Mouse (Mus musculus) layer of hippocampus, adult 8-10 months (tissue): Measurements from ENCODE around the gene Ptprr. TPM values are rescaled to one million over a fixed set of nuclear protein-coding genes. Genes with fewer than 3 reads are reported as not detected.
A peak's percentile ranks its signal among the peaks of the same experiment; 100 is the strongest.

Experiments
- DNase-seq, 2 experiments: peaks; one replicate each; pipeline ENCODE4 v3.0.0; 2022; ENCODE audit warnings: low spot score in 2 of 2
- total RNA-seq, 4 experiments: library from RNA; stranded (reverse); gene quantifications; 2 replicates each; pipeline ENCODE4 v1.2.4; 2022

The Ptprr gene
- 10 to 100 TPM; 16.9 to 18.3 (median 17.1) TPM for total RNA-seq

DNA sequence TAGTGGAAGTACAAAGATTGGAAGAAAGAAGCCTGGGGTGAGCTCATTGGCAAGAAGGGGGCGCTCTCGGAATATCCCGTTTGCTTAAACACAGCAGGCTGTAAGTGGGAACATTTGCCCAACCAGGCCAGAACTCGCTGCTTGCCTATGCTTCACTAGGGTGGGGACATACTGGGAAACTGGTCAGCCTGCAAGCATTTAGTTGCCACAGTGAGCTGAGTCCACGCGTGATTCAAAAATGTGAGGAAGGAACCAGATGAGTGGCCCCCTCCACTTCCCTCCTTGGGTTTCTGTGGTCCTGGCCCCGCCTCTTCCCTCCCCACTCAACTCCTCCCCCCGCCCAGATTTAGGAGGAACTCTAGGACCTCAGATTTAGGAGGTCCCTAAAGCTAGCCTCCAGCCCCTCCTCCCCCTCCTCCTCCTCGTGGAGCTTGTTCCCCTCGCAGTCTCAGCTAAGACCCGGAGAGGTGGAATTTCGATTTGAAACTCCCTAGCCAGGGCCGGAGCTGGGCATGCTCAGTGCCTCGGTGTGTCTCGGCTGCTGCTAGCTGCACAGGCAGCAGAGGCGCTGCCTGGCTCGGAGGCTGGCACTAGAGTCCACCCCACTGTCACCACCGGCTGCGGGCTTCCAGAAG is at the start of gene Ptprr:
TSS of gene Ptprr (plus strand) at position 369 of the 635 bp plus-strand sequence.
- peak; percentile 87 to 89 for DNase-seq

DNA sequence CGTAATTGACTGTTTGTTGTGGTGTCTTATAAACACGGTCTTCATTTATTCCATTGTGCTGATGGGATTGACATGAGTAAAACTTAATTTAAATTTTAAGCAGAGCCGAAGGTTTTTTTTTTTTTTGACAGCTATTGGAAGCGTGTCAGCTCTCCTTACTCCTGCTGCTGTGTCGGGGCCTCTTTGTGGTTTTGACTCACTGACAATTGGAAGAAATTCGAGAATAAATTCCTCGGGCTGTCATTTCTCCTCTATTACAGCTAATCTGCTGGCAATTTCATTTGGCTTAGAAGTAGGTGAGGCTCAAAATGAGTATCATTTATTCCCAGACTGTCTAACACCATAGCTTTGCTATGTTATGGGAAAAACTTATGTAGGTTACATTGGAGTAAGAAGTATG is 41.7 kb upstream of the Ptprr start:
- no peak for DNase-seq

DNA sequence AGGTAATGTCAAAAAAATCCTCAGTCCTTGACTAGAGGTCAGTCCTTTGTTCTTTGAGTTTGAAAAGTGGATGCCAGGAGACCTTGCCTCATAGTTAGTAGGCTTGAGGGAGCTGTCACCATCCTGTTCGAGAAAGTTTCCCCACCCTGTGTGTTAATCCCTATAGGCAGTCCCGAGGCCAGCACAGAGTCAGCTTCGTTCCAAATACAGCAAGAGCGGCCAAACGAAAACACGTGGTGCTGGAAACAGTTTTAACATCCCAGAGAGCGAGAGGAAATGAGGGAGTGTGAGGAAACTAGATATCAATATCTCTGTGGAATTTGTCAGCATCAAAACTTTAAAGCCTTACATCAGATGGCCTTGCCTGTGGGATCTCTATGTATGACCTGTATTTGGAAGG is 39.0 kb upstream of the Ptprr start:
- no peak for DNase-seq

DNA sequence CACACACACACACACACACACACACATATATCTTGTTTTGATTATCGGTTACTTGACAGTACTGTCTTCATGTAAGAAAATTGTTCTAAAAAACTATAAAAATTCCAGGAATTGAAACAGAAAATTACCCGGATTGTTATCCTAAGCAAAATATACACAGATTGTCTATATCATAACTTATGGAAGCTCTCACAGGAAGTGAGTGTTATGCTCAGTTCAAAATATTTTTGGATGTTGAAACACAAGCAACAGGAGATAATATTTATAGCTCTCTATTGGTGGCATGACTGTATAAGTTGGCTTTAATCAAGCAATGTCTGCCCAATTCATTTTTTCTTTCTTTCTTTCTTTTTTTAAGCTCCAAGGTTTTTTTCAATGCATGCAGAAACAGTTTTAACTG is 38.0 kb upstream of the Ptprr start:
- DNase-seq: no peak

DNA sequence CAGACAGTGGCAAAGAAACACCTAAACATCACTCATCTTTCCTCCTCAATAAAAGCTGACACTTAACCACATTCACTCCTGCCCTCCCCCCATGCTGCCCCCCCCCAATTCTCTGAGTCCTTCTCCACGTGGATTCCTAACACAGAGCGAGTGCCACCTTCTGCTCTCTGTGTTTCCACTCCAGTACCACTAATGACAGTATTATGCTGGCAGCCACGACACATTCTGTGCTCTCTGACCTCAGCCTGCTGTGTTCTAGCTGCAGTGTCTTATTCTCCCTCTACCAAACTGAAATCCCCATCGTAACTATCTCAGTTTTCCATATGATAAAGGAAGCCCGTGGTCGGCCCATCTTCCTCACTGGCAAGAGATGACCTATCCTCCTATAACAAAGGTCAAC is 33.7 kb upstream of the Ptprr start:
- DNase-seq: no peak

DNA sequence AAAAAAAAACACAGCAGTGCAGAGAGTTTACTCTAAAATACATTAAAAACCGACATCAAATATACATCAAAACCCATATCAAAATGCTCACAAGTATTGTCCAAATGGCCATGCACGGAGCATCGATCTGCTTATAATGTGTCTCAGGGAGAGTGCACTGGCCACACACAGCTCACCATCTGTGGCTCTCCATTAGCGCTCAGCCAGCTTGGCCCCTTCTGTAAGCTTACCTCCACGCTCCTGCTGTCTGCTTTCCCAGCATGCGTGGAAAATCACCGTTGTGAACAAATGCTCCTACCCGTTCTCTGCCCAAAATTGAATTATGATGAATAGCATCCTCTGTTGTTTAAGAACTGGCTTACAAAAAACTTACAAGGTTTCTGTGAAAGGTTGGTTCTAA is 16.2 kb upstream of the Ptprr start:
- peak; percentile 12 to 16 for DNase-seq

DNA sequence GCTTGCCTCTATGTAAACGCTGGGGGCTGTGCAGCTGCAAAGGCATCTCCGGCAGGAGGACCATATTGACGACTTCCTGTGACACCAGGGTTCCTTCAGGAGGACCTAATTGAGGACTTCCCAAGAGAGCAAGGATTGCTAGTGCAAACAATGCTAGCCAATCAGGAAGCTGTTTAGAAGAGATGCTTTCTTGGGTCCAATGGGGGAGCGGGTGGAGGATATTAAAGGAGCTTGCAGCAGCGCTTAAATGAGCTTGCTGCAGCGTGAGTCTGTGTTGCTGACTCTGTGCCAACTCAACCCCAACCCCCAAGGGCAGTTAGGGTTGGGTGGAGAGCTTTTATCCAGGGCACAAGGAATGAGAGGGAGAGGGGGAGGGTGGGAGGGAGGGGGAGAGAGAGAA is 11.3 kb upstream of the Ptprr start:
- no peak for DNase-seq

DNA sequence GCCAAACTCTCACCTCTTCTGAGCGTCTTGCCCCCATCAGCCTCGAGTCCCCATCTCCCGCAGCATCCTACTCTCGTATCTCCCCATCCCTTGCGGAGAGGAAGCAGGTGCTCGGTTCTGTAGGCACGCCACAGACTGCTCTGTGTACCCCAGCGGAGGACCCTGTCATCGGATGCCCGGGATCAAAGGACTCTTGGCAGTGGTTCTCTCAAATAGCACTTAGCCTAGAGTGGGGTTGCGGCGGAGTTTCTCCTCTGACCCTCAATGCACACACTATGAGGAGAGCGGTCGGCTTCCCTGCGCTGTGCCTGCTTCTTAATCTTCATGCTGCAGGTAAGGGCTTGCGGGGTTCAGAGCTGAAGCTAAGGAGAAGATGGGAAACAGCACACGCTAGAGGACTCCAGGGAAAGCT is 473 bp downstream of the Ptprr start:
- DNase-seq: no peak

DNA sequence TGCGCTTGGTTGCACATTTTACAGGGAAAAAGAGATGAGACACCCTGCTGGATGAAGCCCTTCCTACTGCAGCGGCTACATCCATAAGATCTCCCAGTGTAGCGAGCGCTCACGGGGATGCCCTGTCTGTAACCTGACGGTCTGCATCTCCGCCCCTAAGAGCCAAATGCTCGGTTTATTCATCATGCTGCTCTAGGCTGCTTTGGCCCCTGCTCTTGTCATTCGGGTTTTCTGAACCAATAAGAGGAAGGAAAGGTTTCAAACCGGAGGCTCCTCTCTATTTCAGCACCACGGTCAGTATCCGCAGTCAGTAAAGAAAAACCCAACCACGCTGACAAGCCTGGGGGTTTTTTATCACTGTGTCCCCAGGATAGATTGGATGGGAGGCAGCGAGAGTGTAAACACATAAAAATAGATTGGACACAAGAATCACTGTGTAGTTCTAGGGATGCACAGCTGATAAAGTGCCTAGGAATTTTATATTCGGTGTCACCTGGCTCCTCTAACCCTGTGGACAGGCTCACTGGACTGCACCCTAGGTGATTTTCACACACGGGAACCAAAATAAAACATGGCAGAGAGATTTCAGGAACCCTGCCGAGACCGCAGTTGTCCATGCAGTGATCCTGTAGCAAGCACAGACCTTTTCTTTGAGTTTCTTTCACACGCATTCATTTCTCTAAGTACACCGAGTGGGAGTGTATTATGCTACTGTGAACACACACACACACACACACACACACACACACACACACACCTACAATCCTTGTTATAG is 1.3 kb downstream of the Ptprr start:
- DNase-seq: peak; percentile 32 to 52

DNA sequence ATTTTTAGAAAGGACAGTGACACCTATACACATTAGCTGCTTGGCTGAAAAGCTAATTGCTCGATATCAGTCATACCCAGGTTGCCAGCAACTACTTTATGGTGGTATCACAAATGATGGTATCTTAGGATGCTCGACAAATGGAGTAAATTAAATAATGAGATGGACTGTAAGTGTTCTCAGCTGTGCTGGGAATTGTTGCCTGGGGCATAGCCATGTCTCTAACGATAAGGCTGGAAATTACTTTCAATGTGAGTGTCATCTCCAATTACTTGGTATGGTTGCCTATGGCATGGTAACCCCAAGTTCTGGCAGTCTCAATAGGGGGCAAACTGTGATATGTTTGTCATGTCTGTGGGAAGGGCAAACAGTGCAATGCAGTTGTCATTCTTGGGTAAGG is 3.1 kb downstream of the Ptprr start:
- DNase-seq: no peak

DNA sequence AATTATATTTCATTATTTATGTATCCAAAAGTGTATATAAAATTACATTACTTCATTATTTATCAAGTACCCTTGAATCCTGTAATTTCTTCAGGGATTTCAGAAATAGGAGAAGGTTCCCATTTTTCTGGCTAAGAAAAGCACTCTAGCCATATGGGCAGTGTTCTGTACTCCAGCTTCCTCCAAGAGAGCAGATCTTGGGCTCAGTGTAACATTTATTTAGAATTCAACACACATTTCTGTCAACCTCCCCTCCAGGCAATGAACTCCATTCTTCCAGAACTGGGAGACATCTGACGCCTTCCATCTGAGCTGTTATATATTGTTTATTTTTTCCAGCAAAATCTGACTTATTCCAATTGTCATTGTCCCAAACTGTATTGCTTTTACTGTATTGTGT is 20.1 kb downstream of the Ptprr start:
- DNase-seq: no peak

DNA sequence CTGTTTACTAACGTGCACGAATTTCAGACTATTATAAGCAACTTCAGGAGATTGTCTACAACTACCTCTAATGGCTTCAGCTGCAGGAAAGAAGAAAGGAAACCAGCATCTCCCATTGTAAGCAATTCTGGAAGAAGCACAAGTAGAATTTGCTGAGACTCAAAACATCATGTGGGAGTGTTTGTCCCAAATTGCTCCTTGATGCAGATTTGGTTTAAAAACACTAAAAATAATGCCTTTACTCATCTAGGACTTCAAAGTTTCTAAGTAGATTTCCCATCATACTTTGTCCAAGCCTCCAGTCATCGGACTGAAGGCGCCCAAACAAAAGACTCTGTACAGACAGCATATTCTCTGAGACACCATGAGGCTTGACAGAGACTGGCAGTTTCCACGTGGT is 57.9 kb downstream of the Ptprr start:
- DNase-seq: no peak

DNA sequence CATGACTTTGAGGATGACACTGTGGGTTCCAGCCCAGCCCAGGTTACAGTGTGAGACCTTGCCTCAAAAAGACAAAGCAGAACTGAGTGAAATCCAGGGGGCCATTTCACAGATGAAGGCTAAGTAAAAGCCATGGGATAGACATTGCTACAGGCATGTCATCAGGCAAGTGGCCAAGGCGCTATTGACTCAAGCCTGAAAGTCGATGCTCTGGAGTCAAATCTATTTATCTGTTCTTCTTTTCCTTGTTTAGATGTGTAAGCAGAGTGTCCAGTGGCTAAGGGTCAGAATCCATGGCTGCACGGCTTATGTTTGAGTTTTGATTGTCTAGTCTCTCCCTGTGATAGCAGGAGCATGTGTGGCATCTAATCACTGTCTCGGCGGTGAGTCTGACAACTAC is 60.6 kb downstream of the Ptprr start:
- DNase-seq: no peak

DNA sequence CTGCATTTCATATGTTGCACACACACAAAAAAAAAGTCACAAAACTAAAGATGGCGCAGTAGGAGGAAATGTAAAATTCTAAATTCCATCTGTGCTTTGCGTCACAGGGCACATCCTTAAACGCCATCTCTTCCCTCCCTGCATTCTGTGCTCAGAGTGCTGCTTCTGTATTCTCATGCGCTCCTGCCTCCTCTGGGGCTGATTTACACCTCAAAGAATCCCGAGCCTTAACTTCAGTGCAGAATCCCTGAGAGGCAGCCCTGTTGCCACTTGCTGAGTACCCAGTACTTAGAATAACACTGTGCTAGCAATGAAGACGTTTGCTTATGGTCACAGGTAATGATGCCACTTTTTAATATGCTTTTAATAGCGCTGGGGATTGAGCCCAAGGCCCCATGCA is 61.4 kb downstream of the Ptprr start:
- no peak for DNase-seq

DNA sequence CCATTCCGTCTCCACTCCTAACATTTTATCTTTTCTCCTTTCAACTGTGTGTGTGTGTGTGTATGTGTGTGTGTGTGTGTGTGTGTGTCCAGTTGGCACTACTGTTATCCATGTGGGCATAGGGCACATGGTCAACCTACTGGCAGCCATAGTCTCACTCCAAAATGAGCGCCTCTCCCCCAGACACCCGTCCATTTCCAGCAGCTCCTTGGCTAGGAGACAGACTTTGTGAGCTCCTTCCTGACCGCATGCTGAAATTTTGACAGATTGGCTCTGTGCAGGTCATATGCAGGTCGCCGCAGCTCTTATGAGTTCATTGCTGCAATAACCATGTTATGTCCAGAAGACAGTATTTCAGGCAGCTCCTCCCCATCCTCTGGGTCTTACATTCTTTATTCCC is 62.8 kb downstream of the Ptprr start:
- no peak for DNase-seq

DNA sequence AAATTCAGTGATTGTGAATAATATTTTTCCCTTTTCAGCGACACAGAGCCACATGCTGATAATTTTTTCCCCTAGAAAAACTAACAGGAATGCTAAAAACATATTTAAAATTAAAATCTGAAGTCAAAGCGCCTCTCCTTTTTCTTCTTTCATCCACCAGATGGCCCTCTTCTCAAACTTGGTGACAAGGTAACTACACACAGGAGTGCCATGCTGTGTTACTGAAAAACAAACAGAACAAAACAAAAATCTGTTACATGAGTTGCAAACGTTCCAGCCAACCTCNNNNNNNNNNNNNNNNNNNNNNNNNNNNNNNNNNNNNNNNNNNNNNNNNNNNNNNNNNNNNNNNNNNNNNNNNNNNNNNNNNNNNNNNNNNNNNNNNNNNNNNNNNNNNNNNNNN is 66.0 kb downstream of the Ptprr start:
- no peak for DNase-seq

DNA sequence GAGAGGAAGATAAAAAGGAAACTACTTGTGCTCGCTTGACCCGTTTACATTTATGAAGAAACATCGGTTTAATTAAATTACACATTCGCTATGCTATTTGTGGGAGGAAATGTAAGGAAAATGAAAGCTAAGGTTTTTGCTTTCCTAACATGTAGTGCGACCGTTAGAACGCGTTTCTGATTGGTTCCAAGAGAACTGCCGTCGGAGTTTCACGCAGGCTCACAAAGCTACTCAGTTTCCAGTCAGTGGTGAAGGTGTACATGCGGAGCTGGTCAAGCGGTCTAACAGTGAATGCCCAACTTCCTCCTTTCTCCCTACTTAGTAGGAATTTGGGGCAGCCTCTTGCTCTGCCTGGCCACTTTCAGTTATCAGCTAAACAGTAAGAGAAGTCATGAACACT is 78.5 kb downstream of the Ptprr start:
- DNase-seq: no peak

DNA sequence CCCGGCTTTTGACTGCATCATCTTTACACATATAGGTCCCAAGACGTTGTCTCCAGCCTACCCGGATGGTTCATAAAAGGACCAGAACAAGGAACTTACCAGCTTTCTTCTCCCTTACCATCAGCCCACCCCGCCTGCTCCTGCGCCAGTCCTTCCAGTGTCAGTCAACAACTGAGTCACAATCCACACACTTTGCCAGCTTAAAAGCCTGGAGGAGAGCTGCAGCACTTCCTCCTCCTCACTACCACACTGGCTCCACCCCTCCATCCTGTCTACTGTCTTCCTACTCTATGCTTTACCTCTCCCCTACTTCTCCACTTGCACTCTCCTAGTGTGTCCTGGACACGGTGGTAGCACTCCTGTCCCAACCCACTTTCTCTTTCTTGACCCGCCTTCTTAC is 80.5 kb downstream of the Ptprr start:
- no peak for DNase-seq

DNA sequence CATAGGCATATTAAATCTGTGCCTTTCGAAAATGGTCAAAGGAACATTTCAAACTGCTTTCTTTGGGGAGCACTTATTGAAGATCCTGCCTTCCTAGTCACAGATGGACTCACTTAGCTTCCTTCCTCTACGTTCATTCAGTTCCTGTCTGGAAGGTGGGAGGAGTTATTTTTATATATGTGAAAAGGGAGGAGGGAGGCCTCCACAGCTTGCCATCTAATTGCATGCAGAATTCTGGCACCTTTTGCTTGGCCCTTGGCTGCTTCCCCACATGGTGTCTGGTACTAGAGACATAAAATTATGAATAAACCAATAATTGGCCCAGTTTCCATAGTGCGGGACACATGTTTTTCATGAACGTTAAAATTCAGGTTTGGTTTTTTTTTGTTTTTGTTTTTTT is 90.2 kb downstream of the Ptprr start:
- peak; percentile 37 to 51 for DNase-seq

DNA sequence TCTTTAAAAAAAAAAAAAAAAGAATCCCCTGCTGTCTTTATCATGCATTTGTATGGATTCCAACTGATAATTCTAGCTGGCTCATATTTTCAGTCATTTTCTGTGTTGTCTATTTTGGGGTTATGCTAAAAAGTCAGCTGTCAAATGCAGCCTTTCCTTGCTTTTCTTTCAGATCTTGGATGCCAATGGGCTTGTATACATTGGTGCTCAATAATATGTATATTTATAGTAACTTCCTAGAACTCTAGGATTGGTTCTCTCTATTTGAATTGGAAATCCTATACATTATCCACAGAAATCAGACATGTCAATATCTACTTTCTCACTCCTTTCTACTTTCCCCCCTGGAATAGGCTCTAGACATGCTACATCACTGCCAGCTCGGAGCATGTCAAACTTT is 90.7 kb downstream of the Ptprr start:
- DNase-seq: no peak

DNA sequence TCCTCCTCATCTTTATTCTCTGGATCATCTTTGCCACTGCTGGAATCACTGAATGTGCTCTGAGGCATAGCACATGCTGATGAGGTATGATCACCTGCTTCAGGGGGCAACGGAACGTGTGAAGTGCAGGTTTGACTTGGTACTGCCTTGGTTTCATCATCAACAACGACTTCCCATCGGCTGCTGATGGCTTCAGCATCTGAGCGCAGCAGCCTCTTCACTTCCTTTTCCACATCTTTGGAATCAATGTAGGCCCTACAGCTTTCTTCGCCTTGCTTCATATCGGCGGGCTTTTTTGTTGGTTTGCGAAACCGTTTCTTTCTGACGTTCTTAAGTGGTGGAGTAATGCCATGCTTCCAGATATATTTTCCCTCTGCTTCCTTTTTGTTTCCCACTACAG is 94.9 kb downstream of the Ptprr start:
- DNase-seq: no peak

DNA sequence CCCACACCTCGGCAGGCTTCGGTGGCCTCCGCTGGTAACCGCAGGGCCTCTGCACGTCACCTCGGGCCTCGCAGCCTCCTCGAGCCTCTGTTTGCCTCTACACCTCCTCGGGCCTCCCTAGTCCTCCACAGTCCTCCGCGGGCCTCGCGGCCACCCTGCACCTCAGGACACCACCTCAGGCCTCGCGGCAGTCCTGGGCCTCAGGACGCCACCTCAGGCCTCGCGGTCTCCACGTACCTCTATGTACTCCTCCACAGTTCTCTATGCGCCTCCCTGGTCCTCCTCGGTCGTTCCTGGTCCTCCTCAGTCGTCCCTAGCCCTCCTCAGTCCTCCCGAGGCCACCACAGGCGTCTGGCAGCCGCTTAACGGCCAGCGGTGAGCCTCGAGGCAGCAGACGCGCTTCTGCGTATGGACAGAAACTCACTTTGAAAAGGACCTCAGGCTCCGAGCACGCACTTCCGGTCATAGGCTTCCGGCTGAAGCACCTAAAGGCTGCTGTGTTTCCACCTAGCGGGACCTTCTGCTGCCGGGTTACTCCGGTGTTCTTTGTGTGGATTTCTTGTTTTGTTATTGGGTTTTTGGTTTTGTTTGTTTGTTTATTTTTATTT is 96.0 kb downstream of the Ptprr start, which contains the start of gene 4933416C03Rik:
TSS of gene 4933416C03Rik (minus strand) at position 51 of the 608 bp plus-strand sequence.
- DNase-seq: no peak
